Mouse (Mus musculus): ENCODE measurements around the gene Gm20795. TPM values are rescaled to one million over a fixed set of nuclear protein-coding genes. Genes with fewer than 3 reads are reported as not detected.
"Not testable (repeated sequence)": the region's sequence is repeated elsewhere in the genome, so short reads cannot be mapped to it uniquely, and the experiment has no call there.

Gm20795 gene
- total RNA-seq (2021), result not detected

DNA sequence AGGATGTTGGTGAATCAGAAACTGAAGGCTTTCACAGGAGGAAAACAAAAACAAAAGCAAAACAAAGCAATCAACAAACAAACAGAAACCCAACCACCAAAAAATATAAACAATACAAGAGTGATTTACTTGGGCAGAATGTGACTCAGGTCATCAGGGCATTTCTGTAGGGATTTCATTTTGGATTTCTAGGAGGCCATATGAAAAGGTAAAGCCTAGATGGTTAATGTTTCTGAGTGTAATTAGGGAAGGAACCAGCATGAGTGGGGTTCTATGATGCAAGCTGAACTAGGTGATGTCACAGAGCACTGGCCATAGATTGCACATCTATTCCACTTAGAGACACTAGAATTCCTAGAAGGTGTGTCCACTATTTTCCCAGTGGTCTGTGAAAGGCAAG is at the start of gene Gm20795:
Gm20795 (plus strand) TSS at position 301 of the 400 bp plus-strand sequence.
- DNase-seq (ENCODE audit: extremely low spot score in 1 of 2, low spot score in 1 of 2), result not testable (repeated sequence)

GRCm38 (mm10) chrY:40775665-40776064 is 29.0 kb upstream of the Gm20795 start, which contains the start of gene Gm21797:
TSS of gene Gm21797 (minus strand) at chrY:40775765.
- DNase-seq (ENCODE audit: extremely low spot score in 1 of 2, low spot score in 1 of 2), result not testable (repeated sequence)

Other genes with a start within 250 kb of the Gm20795 start
- gene Gm21852, start 152.9 kb upstream of the Gm20795 start, total RNA-seq (2021), result not detected
- gene Gm21797, start 29.1 kb upstream of the Gm20795 start, total RNA-seq (2021), result not detected